Mouse (Mus musculus): ENCODE results near the gene Cyp2f2. TPM values are rescaled to one million over a fixed set of nuclear protein-coding genes. Genes with fewer than 3 reads are reported as not detected.

Gene Cyp2f2
- total and polyA plus RNA-seq, 2 experiments, result 658 to 2,426 TPM

DNA sequence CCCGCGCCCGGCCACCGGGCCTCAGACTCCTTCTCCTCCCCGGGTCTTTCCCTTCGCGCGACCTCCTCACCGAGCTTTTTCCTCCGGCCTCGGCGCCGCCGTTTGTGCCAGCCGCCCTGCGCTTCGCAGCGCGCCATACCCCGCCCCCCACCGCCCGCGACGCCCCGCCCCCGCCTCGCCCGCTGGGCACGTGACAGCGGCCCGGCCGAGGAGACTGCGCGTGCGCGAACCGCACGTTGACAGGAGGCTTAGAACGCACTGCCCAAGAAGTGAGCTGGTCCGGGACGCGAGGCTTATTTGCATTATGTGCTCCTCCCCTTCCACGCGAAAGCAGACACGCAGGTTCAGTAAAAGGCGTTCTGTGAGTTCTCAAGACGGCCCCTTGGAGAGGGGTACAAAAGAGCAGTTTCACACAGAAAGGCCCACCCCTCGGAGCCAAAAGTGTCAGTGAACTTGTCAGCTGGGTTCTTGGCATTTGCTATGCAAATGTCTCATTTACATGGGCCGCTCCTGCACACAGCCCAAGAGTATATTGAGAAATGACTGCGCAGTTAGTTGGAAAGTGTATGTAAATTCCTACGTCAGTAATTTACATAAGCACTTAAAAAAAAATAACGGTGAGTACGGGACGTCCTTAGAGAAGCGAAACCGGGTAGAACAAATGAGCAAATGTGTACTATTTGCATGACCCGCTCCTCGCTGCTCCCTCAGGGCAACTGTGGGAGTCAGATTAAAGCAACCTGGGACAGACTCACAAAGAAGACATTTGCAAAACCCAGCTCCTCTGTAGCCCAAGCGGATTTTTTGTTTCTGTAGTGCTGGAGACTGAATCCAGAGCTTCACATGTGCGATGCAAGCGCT, 47.1 kb downstream of the Cyp2f2 start, which contains the start of gene Egln2:
TSS of gene Egln2 (minus strand) at position 189 of the 861 bp plus-strand sequence.
- peak; percentile 96 for DNase-seq (ENCODE audit: extremely low read depth, low read depth, low spot score)
- TF ChIP-seq CTCF (IDR thresholded peaks at IDR 0.05; ENCODE audit: low read depth, low read length), result no peak
- TF ChIP-seq POLR2A (IDR thresholded peaks at IDR 0.05; ENCODE audit: extremely low read depth, insufficient read depth, low read length), result 0 out of 2 replicates have a peak, but pooled peaks have one; percentile 54
- H3K27ac ChIP-seq (replicated peaks; ENCODE audit: insufficient read depth, low read depth, low read length), result peak within 1 kb of the TSS; percentile 95
- peaks cover 26% of the 10 kb centered on the region for H3K4me1 ChIP-seq (ENCODE audit: control insufficient read depth, insufficient read depth, low read length)
- H3K27me3 ChIP-seq (ENCODE audit: control insufficient read depth, insufficient read depth, low read length), result no peaks in the 10 kb centered on the region
- WGBS, result under 1% methylated on average over 61 of the region's 61 CpGs
- H3K4me3 ChIP-seq (ENCODE audit: insufficient read depth, low read depth, low read length), result peak within 1 kb of the TSS; percentile 72
- peak within 1 kb of the TSS; percentile 89 for H3K9ac ChIP-seq (ENCODE audit: low read depth, low read length)
- no peaks in the 10 kb centered on the region for H3K36me3 ChIP-seq (ENCODE audit: control insufficient read depth, insufficient read depth, low read length)
- peaks cover 4% of the 10 kb centered on the region; the same call in 1 of the 2 replicates for H3K79me2 ChIP-seq (ENCODE audit: control insufficient read depth, insufficient read depth, low read length)

DNA sequence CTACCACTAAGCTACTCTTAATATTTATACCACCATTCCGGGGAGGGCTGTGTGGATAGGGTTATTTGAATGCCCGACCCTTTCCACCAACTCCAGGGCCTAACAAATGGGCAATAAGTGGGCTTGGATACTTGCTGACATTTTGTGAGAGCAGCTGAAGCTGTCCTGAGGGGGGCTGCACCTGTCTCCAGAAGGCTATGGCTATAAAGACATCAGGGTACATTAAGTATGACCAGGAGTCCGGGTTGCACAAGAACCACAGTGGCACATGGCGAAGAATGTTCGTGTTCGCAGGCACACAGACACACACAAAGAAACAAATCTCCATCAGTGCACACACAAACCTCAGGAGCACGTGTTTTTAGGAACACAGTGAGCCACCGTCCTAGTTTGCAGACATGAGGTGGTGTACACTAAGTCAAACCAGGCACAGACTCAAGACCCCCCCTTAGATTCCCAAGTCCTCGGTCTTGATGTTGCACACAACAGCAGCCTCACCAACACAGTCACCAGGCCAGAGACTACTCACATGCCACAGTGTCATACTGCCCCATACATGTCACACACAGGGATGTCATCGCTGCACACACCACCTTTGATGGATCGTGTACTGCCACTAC, 47.9 kb downstream of the Cyp2f2 start:
- peak overlapping the region; percentile 54 for H3K9ac ChIP-seq (ENCODE audit: low read depth, low read length)
- no peaks in the 10 kb centered on the region for H3K27me3 ChIP-seq (ENCODE audit: control insufficient read depth, insufficient read depth, low read length)
- 56% methylated on average over 11 of the region's 11 CpGs for WGBS
- peaks cover 4% of the 10 kb centered on the region; the same call in 1 of the 2 replicates for H3K79me2 ChIP-seq (ENCODE audit: control insufficient read depth, insufficient read depth, low read length)
- peak overlapping the region; percentile 93 for H3K27ac ChIP-seq (replicated peaks; ENCODE audit: insufficient read depth, low read depth, low read length)
- no peak for TF ChIP-seq POLR2A (IDR thresholded peaks at IDR 0.05; ENCODE audit: extremely low read depth, insufficient read depth, low read length)
- TF ChIP-seq CTCF (IDR thresholded peaks at IDR 0.05; ENCODE audit: low read depth, low read length), result no peak
- DNase-seq (ENCODE audit: extremely low read depth, low read depth, low spot score), result peak; percentile 44
- H3K4me3 ChIP-seq (ENCODE audit: insufficient read depth, low read depth, low read length), result peak overlapping the region; percentile 20; the same call in 1 of the 2 replicates
- no peaks in the 10 kb centered on the region for H3K36me3 ChIP-seq (ENCODE audit: control insufficient read depth, insufficient read depth, low read length)
- H3K4me1 ChIP-seq (ENCODE audit: control insufficient read depth, insufficient read depth, low read length), result peaks cover 26% of the 10 kb centered on the region

DNA sequence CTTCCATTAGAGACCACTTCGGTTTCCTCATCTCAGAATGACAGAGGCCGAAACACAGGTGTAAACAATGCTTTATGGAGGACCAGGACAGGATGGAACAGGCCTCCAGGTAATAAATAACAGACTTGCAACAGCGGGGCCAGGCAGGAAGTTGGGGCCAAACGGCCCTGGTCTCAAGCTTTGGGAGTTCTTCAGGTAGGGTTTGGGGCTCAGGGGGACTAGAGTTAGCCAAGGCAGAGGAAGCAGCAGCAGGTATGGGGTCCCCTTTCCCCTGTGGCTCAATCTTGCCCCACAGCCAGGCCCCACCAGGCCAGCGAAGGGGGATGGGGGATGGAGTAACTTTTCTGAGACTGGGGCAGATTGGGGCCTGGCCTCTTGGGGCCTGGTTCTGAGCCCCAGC, 48.7 kb downstream of the Cyp2f2 start:
- H3K4me3 ChIP-seq (ENCODE audit: insufficient read depth, low read depth, low read length), result no peak overlapping the region
- no peak for DNase-seq (ENCODE audit: extremely low read depth, low read depth, low spot score)
- WGBS, result 65% methylated on average over 5 of the region's 5 CpGs
- H3K9ac ChIP-seq (ENCODE audit: low read depth, low read length), result no peak overlapping the region
- H3K27ac ChIP-seq (replicated peaks; ENCODE audit: insufficient read depth, low read depth, low read length), result no peak overlapping the region
- no peak for TF ChIP-seq CTCF (IDR thresholded peaks at IDR 0.05; ENCODE audit: low read depth, low read length)
- TF ChIP-seq POLR2A (IDR thresholded peaks at IDR 0.05; ENCODE audit: extremely low read depth, insufficient read depth, low read length), result no peak
- H3K36me3 ChIP-seq (ENCODE audit: control insufficient read depth, insufficient read depth, low read length), result no peaks in the 10 kb centered on the region
- peaks cover 19% of the 10 kb centered on the region for H3K4me1 ChIP-seq (ENCODE audit: control insufficient read depth, insufficient read depth, low read length)
- no peaks in the 10 kb centered on the region for H3K27me3 ChIP-seq (ENCODE audit: control insufficient read depth, insufficient read depth, low read length)
- peaks cover 4% of the 10 kb centered on the region; the same call in 1 of the 2 replicates for H3K79me2 ChIP-seq (ENCODE audit: control insufficient read depth, insufficient read depth, low read length)

DNA sequence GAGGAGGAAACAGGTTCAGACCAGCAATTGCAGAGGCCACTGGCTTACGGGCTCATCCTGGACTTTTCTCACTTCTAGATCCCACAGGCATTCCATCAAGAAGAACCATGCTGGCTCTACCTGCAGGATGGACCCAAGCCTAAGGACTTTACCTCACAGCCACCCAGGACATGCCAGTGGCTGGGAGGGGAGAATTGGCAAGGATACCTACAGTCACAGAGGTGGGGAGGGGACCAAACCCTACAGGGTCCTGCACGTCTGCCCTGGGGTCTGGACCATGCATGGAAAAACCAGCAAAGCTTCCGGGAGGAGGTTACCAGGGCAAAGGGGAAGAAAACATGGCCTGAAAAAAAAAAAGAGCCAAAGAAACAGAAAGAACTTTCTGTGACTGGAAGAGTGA, 51.3 kb downstream of the Cyp2f2 start:
- WGBS, result 92% methylated on average over 3 of the region's 3 CpGs
- Histone ChIP-seq H3K27me3 (ENCODE audit: control insufficient read depth, insufficient read depth, low read length) (no peaks in the 10 kb centered on the region), H3K79me2 (ENCODE audit: control insufficient read depth, insufficient read depth, low read length) (no peaks in the 10 kb centered on the region), H3K9ac (ENCODE audit: low read depth, low read length) (no peak overlapping the region), H3K27ac (replicated peaks; ENCODE audit: insufficient read depth, low read depth, low read length) (no peak overlapping the region), H3K4me3 (ENCODE audit: insufficient read depth, low read depth, low read length) (no peak overlapping the region), H3K4me1 (ENCODE audit: control insufficient read depth, insufficient read depth, low read length) (peaks cover 8% of the 10 kb centered on the region; the same call in 1 of the 2 replicates), H3K36me3 (ENCODE audit: control insufficient read depth, insufficient read depth, low read length) (no peaks in the 10 kb centered on the region; the same call in 1 of the 2 replicates)
- DNase-seq (ENCODE audit: extremely low read depth, low read depth, low spot score), result no peak
- TF ChIP-seq CTCF (IDR thresholded peaks at IDR 0.05; ENCODE audit: low read depth, low read length), result no peak
- TF ChIP-seq POLR2A (IDR thresholded peaks at IDR 0.05; ENCODE audit: extremely low read depth, insufficient read depth, low read length), result no peak

DNA sequence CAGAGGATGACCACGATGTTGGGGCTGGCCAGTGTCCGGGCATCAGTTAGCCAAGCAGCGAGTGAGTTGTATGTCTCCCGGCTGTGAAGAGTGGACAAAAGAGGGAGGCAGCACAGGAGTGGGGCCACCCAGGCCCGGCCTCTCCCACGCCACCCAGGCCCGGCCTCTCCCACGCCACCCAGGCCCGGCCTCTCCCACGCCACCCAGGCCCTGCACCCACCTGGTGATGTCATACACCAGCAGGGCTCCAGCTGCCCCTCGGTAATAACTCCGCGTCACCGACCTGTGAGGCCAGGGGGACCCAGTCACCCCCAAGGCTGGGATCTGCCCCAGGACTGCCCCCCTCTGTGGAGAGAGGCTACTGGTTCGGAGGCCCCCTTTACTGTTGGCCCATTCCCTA, 54.8 kb downstream of the Cyp2f2 start:
- H3K27me3 ChIP-seq (ENCODE audit: control insufficient read depth, insufficient read depth, low read length), result no peaks in the 10 kb centered on the region
- H3K27ac ChIP-seq (replicated peaks; ENCODE audit: insufficient read depth, low read depth, low read length), result no peak overlapping the region
- no peaks in the 10 kb centered on the region for H3K79me2 ChIP-seq (ENCODE audit: control insufficient read depth, insufficient read depth, low read length)
- no peak overlapping the region for H3K9ac ChIP-seq (ENCODE audit: low read depth, low read length)
- peaks cover 5% of the 10 kb centered on the region; the same call in 1 of the 2 replicates for H3K4me1 ChIP-seq (ENCODE audit: control insufficient read depth, insufficient read depth, low read length)
- no peaks in the 10 kb centered on the region; the same call in 1 of the 2 replicates for H3K36me3 ChIP-seq (ENCODE audit: control insufficient read depth, insufficient read depth, low read length)
- WGBS, result 96% methylated on average over 15 of the region's 15 CpGs
- no peak overlapping the region for H3K4me3 ChIP-seq (ENCODE audit: insufficient read depth, low read depth, low read length)
- no peak for DNase-seq (ENCODE audit: extremely low read depth, low read depth, low spot score)
- no peak for TF ChIP-seq CTCF (IDR thresholded peaks at IDR 0.05; ENCODE audit: low read depth, low read length)
- no peak for TF ChIP-seq POLR2A (IDR thresholded peaks at IDR 0.05; ENCODE audit: extremely low read depth, insufficient read depth, low read length)
